Mouse (Mus musculus): ENCODE data around the gene Gm43720.
"Not testable (repeated sequence)": the region's sequence is repeated elsewhere in the genome, so short reads cannot be mapped to it uniquely, and the experiment has no call there.

Gm43720 gene

GRCm38 (mm10) chr5:138260834-138261233, 18.9 kb downstream of the Gm43720 start:
- DNase-seq = no peak

DNA sequence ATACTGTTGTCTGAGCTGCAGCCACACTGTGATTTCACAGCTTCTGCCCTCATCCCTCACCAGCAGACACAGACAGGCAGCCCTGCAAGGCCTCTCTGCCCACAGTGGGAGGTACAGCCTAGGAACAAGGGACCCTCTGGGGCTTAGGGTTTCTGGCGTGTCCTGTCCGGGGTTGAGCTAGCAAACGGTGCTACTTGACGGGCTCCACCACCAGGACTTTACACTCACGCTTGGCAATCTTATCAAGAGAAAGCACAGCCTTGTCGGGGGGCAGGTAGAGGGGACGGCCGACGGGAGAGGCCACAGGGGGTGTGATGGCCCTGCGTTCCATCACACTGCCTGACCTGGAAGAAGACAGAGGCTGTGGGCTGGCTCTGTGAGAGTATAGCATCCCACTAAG, 19.7 kb downstream of the Gm43720 start:
- DNase-seq = no peak

DNA sequence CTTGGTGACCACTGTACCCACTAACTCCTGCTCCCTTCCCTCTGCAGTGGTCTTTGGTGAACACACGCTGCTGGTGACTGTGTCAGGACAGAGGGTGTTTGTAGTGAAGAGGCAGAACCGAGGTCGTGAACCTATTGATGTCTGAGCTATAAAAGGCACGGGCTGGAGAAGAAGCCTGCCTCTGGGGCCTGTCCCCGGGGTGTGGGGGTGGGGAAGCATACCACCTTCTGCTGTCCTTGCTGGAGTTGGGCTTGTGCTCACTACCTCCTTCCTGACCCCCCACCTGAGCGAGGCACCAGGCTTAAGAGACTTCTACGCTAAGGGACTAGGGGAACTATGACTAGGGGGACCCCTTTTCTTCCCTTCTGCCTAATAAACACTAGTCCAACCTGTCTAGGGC, 20.8 kb downstream of the Gm43720 start:
- no peak for DNase-seq

GRCm38 (mm10) chr5:138258542-138258941, 21.2 kb downstream of the Gm43720 start:
- no peak for DNase-seq

- no peak for DNase-seq
Observed at GRCm38 (mm10) chr5:138258078-138258477, 21.7 kb downstream of the Gm43720 start.

GRCm38 (mm10) chr5:138257585-138257978, 22.2 kb downstream of the Gm43720 start:
- DNase-seq = no peak

- DNase-seq = no peak
Observed at GRCm38 (mm10) chr5:138256966-138257584, 22.7 kb downstream of the Gm43720 start.

DNA sequence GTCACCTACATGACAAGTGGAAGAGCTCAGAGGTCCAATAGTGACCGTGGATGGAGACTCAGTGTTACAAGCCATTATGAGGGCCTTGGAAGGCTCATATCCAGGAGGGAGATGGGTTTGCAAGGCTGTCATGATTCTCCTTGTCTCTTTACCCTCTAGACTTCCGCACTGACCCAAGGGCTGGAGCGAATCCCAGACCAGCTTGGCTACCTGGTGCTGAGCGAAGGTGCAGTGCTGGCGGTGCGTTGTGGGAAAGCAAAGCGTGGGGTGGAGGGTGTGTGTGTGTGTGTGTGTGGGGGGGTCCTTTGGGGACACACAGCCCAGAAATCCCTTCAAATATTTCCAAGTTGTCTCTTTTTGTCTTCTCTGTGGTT, 23.7 kb downstream of the Gm43720 start:
- no peak for DNase-seq

GRCm38 (mm10) chr5:138255353-138256093, 24.2 kb downstream of the Gm43720 start, which contains the start of gene Lamtor4:
Gene Lamtor4, plus strand, starts transcription at chr5:138255482.
- DNase-seq = peak; percentile 93

- no peak for DNase-seq
Observed at GRCm38 (mm10) chr5:138253061-138253460, 26.7 kb downstream of the Gm43720 start.

DNA sequence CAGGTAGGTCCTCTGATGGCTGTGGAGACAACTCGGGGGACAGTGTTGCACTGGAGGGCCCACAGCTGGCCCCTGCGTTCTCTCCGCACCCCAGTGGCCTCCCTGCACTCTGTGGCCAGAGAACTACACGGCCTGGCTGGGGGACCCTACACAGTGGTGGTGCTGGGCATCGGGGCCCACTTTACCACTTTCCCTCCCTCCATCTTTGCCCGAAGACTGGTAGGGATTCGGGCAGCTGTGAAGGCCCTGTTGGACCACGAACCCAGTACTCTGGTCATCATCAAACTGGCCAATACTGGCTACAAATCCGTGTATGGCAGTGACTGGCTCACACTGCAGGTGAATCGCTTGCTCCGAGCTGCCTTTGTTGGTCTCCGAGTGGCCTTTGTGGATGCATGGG, 28.6 kb downstream of the Gm43720 start:
- DNase-seq = no peak

GRCm38 (mm10) chr5:138241511-138241910, 38.2 kb downstream of the Gm43720 start:
- DNase-seq = no peak

DNA sequence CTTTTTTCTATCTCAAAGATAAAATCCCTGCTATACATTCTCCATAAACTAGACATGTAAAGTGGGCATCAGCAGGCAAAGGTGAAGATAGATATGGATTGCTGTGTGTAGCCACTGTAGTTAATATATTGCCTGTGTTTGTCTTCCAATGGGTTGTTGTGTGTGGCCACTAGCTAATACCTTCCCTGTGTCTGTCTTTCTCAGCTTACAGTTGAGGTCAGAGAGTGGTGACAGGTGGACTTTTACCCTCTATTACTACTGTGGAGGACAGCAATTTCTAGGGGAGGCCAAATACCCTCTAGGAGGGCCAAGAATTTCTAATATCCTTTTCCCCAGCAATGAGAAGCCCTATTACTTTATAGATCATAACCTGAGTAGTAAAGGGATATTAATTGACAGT, 45.5 kb downstream of the Gm43720 start:
- no peak for DNase-seq

- DNase-seq = no peak
Observed at GRCm38 (mm10) chr5:138233778-138234177, 46.0 kb downstream of the Gm43720 start.

DNA sequence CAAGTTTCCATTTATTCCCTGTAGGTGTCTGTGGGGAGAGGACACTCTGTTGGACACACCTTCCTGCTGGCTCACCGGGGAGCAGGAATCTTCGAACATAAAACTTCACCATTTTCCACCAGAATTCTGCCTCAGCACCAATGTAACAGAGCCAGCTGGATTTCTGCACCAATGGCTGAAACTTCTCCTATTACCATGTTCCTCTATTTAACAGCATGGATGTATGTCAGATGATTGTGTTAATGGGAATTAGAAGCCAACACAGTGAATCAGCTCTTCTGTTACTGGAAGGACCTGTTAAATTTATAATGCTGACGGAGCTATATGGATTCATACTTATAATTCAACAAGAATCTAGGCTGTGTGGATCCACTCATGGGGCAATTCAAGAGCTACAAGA, 50.2 kb downstream of the Gm43720 start:
- no peak for DNase-seq

DNA sequence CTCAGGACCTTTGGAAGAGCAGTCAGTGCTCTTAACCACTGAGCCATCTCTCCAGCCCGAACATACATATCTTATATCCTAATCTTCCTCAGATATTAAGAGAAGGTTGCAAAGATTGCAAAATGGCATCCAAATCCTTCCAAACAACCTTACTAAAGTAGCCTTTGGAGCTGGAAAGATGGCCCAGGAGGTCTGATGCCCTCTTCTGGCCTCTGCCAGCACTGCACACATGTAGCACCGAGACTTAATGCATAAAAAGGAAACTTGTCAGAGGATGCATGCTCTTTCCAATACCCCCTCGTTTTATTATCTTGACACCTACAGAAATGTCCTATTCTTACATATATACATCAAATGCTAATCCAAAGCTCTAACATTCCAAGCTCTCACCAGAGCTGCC, 51.7 kb downstream of the Gm43720 start:
- DNase-seq = peak; percentile 38

DNA sequence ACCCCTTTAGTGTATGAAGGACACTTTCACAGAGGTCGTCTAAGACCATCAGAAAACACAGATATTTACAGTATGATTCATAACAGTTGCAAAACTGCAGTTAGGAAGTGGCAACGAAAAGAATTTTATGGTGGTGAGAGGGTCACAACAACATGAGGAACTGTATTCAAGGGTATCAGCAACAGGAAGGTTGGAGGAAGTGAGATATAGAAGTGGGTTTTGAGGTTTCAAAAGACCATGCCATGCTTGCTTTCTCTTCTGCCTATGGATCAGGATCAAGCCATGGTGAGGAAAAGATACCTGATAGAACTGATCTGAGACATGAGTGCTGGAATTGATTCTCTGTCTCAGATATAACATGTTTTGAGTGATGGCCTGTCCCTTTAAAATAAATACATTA, 52.4 kb downstream of the Gm43720 start:
- DNase-seq = no peak

DNA sequence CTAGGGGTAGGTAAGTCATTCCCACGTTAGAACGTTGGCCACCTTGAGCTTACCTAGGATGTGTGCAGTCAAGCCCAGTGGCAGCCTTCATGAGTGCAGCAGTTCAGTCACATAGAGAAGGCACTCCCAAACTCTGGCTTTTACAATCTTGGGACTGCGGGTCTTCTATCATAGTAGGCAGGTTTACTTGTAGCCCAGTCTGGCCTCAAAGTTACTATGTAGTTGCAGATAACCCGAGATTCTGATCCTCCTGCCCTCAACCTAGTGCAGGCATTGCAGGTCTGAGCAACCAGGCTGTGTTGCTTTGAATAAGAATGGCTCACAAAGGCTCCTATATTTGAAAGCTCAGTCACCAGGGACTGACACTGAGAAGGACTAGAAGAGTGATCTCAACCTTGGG, 53.3 kb downstream of the Gm43720 start:
- no peak for DNase-seq

GRCm38 (mm10) chr5:138225700-138226099, 54.1 kb downstream of the Gm43720 start, which contains the start of gene Nxpe5:
Gene Nxpe5, plus strand, starts transcription at chr5:138225898.
- DNase-seq = no peak

DNA sequence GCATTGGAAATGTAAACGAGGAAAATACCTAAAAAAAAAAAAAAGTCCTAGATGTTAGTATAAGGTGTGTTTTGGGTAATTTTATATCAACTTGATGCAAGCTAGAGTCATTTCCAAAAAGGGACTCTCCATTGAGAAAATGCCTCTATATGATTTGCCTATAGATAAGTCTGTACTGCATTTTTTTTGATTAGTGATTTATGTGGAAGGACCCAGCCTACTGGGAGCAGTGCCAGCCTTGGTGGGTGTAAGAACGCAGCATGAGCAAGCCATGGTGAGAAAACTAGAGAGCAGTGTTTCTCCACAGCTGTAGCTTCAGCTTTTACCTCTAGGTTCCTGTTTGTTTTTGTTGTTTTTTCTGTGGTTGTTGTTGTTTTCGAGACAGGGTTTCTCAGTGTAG, 56.5 kb downstream of the Gm43720 start:
- DNase-seq = peak; percentile 10

- DNase-seq = peak; percentile 95
Observed at GRCm38 (mm10) chr5:138222111-138222510, 57.6 kb downstream of the Gm43720 start.

DNA sequence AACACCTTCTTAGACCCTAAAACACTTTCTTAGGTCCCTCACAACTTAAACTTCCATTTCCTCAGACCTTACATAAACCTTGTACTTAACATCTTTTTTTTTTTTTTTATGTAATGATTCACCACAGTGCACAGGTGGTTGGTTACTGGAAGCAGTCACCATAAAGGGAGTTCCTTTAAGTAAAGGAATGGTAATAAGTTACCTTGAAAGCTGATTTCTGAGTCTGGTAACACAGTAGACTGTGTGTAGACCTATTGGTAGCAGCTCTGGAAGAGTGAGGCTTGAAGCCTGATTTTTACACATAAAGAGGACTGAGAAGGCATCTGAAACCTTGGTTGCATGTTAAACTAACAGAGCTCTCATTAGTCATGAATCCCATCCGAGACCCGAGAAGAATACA, 59.9 kb downstream of the Gm43720 start:
- DNase-seq = no peak

- DNase-seq = not testable (repeated sequence)
Observed at GRCm38 (mm10) chr5:138216632-138217031, 63.1 kb downstream of the Gm43720 start.

Data from right cerebral cortex, postnatal 14 days (tissue).